Mouse (Mus musculus) brain, embryonic 18.5 days (tissue): ENCODE data around the gene Olfr1093.

ENCODE experiments used
- DNase-seq: peaks from one replicate; pipeline ENCODE4 v3.0.0-alpha.2; 2012; ENCODE audit warnings: low read depth, low spot score

Gene Olfr1093

GRCm38 (mm10) chr2:86782179-86782578 is at the start of gene Olfr1093:
Olfr1093 (plus strand) TSS chr2:86782479.
- no peak for DNase-seq

- no peak for DNase-seq
These were observed 48.7 kb upstream of the Olfr1093 start, which contains the start of gene Olfr1089 for GRCm38 (mm10) chr2:86733601-86734000. Olfr1089 (minus strand) TSS chr2:86733701.

GRCm38 (mm10) chr2:86758893-86759292 is 23.4 kb upstream of the Olfr1093 start, which contains the start of gene Olfr1090:
Olfr1090 (minus strand) TSS chr2:86758993.
- no peak for DNase-seq

GRCm38 (mm10) chr2:86761050-86761449 is 21.2 kb upstream of the Olfr1093 start:
- no peak for DNase-seq

- DNase-seq, result no peak
These were observed 27.6 kb downstream of the Olfr1093 start, which contains the start of gene Olfr141 for GRCm38 (mm10) chr2:86809918-86810317. Olfr141 (minus strand) TSS chr2:86810018.

DNA sequence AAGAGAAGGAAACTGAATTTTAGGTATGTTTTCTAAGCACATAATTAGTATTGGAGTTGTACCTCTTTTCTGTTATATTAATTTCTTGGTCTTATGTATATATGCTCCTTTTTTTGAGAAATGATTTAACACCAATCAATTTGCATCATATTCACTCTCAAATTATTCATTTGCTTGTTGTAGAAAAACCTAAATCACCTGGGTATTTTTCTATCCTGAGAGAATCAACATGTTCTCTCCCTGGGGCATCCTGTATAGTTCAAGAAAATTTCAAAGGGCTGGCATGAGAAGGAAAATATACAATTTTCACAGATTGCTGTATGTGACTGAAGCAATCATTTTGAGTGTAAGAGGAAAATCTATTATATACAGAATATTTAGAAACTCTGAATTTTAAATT is 42.1 kb downstream of the Olfr1093 start, which contains the start of gene Olfr1094:
Gene Olfr1094, plus strand, starts transcription at position 301 of the 400 bp plus-strand sequence.
- DNase-seq, result no peak
